Mouse (Mus musculus): ENCODE results near the gene Fut8. TPM values are rescaled to one million over a fixed set of nuclear protein-coding genes. Genes with fewer than 3 reads are reported as not detected.

Fut8 gene
- polyA plus RNA-seq, 1 experiment from 2014 or later = 35.5 TPM

GRCm38 (mm10) chr12:77421667-77422393, 183.9 kb downstream of the Fut8 start:
- Histone ChIP-seq H3K4me2 (replicated peaks; ENCODE audit: low read depth, low read length) (no peak overlapping the region), H3K4me1 (ENCODE audit: control insufficient read depth, insufficient read depth, low read length) (no peaks in the 10 kb centered on the region), H3K9ac (replicated peaks; ENCODE audit: low read depth, low read length) (no peak overlapping the region), H3K36me3 (ENCODE audit: control insufficient read depth, insufficient read depth, low read length) (no peaks in the 10 kb centered on the region), H3K4me3 (ENCODE audit: low read depth, low read length) (no peak overlapping the region), H3K27ac (ENCODE audit: low read length) (no peak overlapping the region), H3K27me3 (ENCODE audit: control insufficient read depth, insufficient read depth, low read length) (no peaks in the 10 kb centered on the region), H3K9me3 (ENCODE audit: control insufficient read depth, low read depth, low read length) (no peaks in the 10 kb centered on the region)
- no peak for ATAC-seq (ENCODE audit: insufficient number of reproducible peaks, insufficient read depth, low FRiP score, low read depth)
- 82% methylated on average over 6 of the region's 6 CpGs for WGBS

- H3K4me2 ChIP-seq (replicated peaks; ENCODE audit: low read depth, low read length) = no peak overlapping the region
- 80% methylated on average over 3 of the region's 3 CpGs for WGBS
- no peak for ATAC-seq (ENCODE audit: insufficient number of reproducible peaks, insufficient read depth, low FRiP score, low read depth)
- no peak overlapping the region for H3K27ac ChIP-seq (ENCODE audit: low read length)
- no peaks in the 10 kb centered on the region for H3K9me3 ChIP-seq (ENCODE audit: control insufficient read depth, low read depth, low read length)
- H3K4me3 ChIP-seq (ENCODE audit: low read depth, low read length) = no peak overlapping the region
- no peaks in the 10 kb centered on the region for H3K4me1 ChIP-seq (ENCODE audit: control insufficient read depth, insufficient read depth, low read length)
- H3K9ac ChIP-seq (replicated peaks; ENCODE audit: low read depth, low read length) = no peak overlapping the region
- H3K27me3 ChIP-seq (ENCODE audit: control insufficient read depth, insufficient read depth, low read length) = no peaks in the 10 kb centered on the region
- no peaks in the 10 kb centered on the region for H3K36me3 ChIP-seq (ENCODE audit: control insufficient read depth, insufficient read depth, low read length)
Measured at GRCm38 (mm10) chr12:77426093-77426492, 188.2 kb downstream of the Fut8 start.

- H3K27me3 ChIP-seq (ENCODE audit: control insufficient read depth, insufficient read depth, low read length) = no peaks in the 10 kb centered on the region
- no peak overlapping the region for H3K9ac ChIP-seq (replicated peaks; ENCODE audit: low read depth, low read length)
- no peak overlapping the region for H3K27ac ChIP-seq (ENCODE audit: low read length)
- no peaks in the 10 kb centered on the region for H3K9me3 ChIP-seq (ENCODE audit: control insufficient read depth, low read depth, low read length)
- ATAC-seq (ENCODE audit: insufficient number of reproducible peaks, insufficient read depth, low FRiP score, low read depth) = no peak
- no peaks in the 10 kb centered on the region for H3K4me1 ChIP-seq (ENCODE audit: control insufficient read depth, insufficient read depth, low read length)
- 56% methylated on average over 1 of the region's 1 CpGs for WGBS
- H3K4me2 ChIP-seq (replicated peaks; ENCODE audit: low read depth, low read length) = no peak overlapping the region
- no peaks in the 10 kb centered on the region for H3K36me3 ChIP-seq (ENCODE audit: control insufficient read depth, insufficient read depth, low read length)
- no peak overlapping the region for H3K4me3 ChIP-seq (ENCODE audit: low read depth, low read length)
Measured at GRCm38 (mm10) chr12:77428165-77428564, 190.2 kb downstream of the Fut8 start.

GRCm38 (mm10) chr12:77429381-77429780, 191.5 kb downstream of the Fut8 start:
- no peak overlapping the region for H3K4me3 ChIP-seq (ENCODE audit: low read depth, low read length)
- H3K36me3 ChIP-seq (ENCODE audit: control insufficient read depth, insufficient read depth, low read length) = no peaks in the 10 kb centered on the region
- H3K27ac ChIP-seq (ENCODE audit: low read length) = no peak overlapping the region
- no peak overlapping the region for H3K9ac ChIP-seq (replicated peaks; ENCODE audit: low read depth, low read length)
- no peaks in the 10 kb centered on the region for H3K9me3 ChIP-seq (ENCODE audit: control insufficient read depth, low read depth, low read length)
- no peak overlapping the region for H3K4me2 ChIP-seq (replicated peaks; ENCODE audit: low read depth, low read length)
- no peaks in the 10 kb centered on the region for H3K4me1 ChIP-seq (ENCODE audit: control insufficient read depth, insufficient read depth, low read length)
- no peak for ATAC-seq (ENCODE audit: insufficient number of reproducible peaks, insufficient read depth, low FRiP score, low read depth)
- H3K27me3 ChIP-seq (ENCODE audit: control insufficient read depth, insufficient read depth, low read length) = no peaks in the 10 kb centered on the region

GRCm38 (mm10) chr12:77436733-77437132, 198.8 kb downstream of the Fut8 start:
- Histone ChIP-seq H3K27me3 (ENCODE audit: control insufficient read depth, insufficient read depth, low read length) (no peaks in the 10 kb centered on the region), H3K36me3 (ENCODE audit: control insufficient read depth, insufficient read depth, low read length) (no peaks in the 10 kb centered on the region), H3K9me3 (ENCODE audit: control insufficient read depth, low read depth, low read length) (no peaks in the 10 kb centered on the region), H3K4me3 (ENCODE audit: low read depth, low read length) (no peak overlapping the region), H3K4me1 (ENCODE audit: control insufficient read depth, insufficient read depth, low read length) (no peaks in the 10 kb centered on the region), H3K4me2 (replicated peaks; ENCODE audit: low read depth, low read length) (no peak overlapping the region), H3K27ac (ENCODE audit: low read length) (no peak overlapping the region), H3K9ac (replicated peaks; ENCODE audit: low read depth, low read length) (no peak overlapping the region)
- no peak for ATAC-seq (ENCODE audit: insufficient number of reproducible peaks, insufficient read depth, low FRiP score, low read depth)
- WGBS = 78% methylated on average over 2 of the region's 2 CpGs

- H3K36me3 ChIP-seq (ENCODE audit: control insufficient read depth, insufficient read depth, low read length) = no peaks in the 10 kb centered on the region
- 38% methylated on average over 2 of the region's 2 CpGs for WGBS
- H3K4me3 ChIP-seq (ENCODE audit: low read depth, low read length) = no peak overlapping the region
- no peak for ATAC-seq (ENCODE audit: insufficient number of reproducible peaks, insufficient read depth, low FRiP score, low read depth)
- no peaks in the 10 kb centered on the region for H3K4me1 ChIP-seq (ENCODE audit: control insufficient read depth, insufficient read depth, low read length)
- H3K4me2 ChIP-seq (replicated peaks; ENCODE audit: low read depth, low read length) = no peak overlapping the region
- H3K9ac ChIP-seq (replicated peaks; ENCODE audit: low read depth, low read length) = no peak overlapping the region
- no peaks in the 10 kb centered on the region for H3K27me3 ChIP-seq (ENCODE audit: control insufficient read depth, insufficient read depth, low read length)
- H3K9me3 ChIP-seq (ENCODE audit: control insufficient read depth, low read depth, low read length) = no peaks in the 10 kb centered on the region
- H3K27ac ChIP-seq (ENCODE audit: low read length) = no peak overlapping the region
Measured at GRCm38 (mm10) chr12:77450816-77451215, 212.9 kb downstream of the Fut8 start.

- H3K27me3 ChIP-seq (ENCODE audit: control insufficient read depth, insufficient read depth, low read length) = no peaks in the 10 kb centered on the region
- no peak for ATAC-seq (ENCODE audit: insufficient number of reproducible peaks, insufficient read depth, low FRiP score, low read depth)
- no peaks in the 10 kb centered on the region for H3K4me1 ChIP-seq (ENCODE audit: control insufficient read depth, insufficient read depth, low read length)
- H3K9ac ChIP-seq (replicated peaks; ENCODE audit: low read depth, low read length) = no peak overlapping the region
- no peak overlapping the region for H3K4me3 ChIP-seq (ENCODE audit: low read depth, low read length)
- H3K9me3 ChIP-seq (ENCODE audit: control insufficient read depth, low read depth, low read length) = no peaks in the 10 kb centered on the region
- no peak overlapping the region for H3K27ac ChIP-seq (ENCODE audit: low read length)
- 100% methylated on average over 1 of the region's 1 CpGs for WGBS
- no peaks in the 10 kb centered on the region for H3K36me3 ChIP-seq (ENCODE audit: control insufficient read depth, insufficient read depth, low read length)
- H3K4me2 ChIP-seq (replicated peaks; ENCODE audit: low read depth, low read length) = no peak overlapping the region
Measured at GRCm38 (mm10) chr12:77466178-77466577, 228.3 kb downstream of the Fut8 start.

GRCm38 (mm10) chr12:77479931-77480330, 242.0 kb downstream of the Fut8 start:
- no peak for ATAC-seq (ENCODE audit: insufficient number of reproducible peaks, insufficient read depth, low FRiP score, low read depth)
- Histone ChIP-seq H3K4me3 (ENCODE audit: low read depth, low read length) (no peak overlapping the region), H3K4me1 (ENCODE audit: control insufficient read depth, insufficient read depth, low read length) (no peaks in the 10 kb centered on the region), H3K4me2 (replicated peaks; ENCODE audit: low read depth, low read length) (no peak overlapping the region), H3K36me3 (ENCODE audit: control insufficient read depth, insufficient read depth, low read length) (no peaks in the 10 kb centered on the region), H3K27ac (ENCODE audit: low read length) (no peak overlapping the region), H3K9ac (replicated peaks; ENCODE audit: low read depth, low read length) (no peak overlapping the region), H3K9me3 (ENCODE audit: control insufficient read depth, low read depth, low read length) (no peaks in the 10 kb centered on the region), H3K27me3 (ENCODE audit: control insufficient read depth, insufficient read depth, low read length) (no peaks in the 10 kb centered on the region)
- 83% methylated on average over 2 of the region's 2 CpGs for WGBS

GRCm38 (mm10) chr12:77481153-77481552, 243.2 kb downstream of the Fut8 start:
- H3K27me3 ChIP-seq (ENCODE audit: control insufficient read depth, insufficient read depth, low read length) = no peaks in the 10 kb centered on the region
- H3K4me2 ChIP-seq (replicated peaks; ENCODE audit: low read depth, low read length) = no peak overlapping the region
- H3K36me3 ChIP-seq (ENCODE audit: control insufficient read depth, insufficient read depth, low read length) = no peaks in the 10 kb centered on the region
- H3K9ac ChIP-seq (replicated peaks; ENCODE audit: low read depth, low read length) = no peak overlapping the region
- 86% methylated on average over 1 of the region's 1 CpGs for WGBS
- H3K4me1 ChIP-seq (ENCODE audit: control insufficient read depth, insufficient read depth, low read length) = no peaks in the 10 kb centered on the region
- no peaks in the 10 kb centered on the region for H3K9me3 ChIP-seq (ENCODE audit: control insufficient read depth, low read depth, low read length)
- H3K4me3 ChIP-seq (ENCODE audit: low read depth, low read length) = no peak overlapping the region
- ATAC-seq (ENCODE audit: insufficient number of reproducible peaks, insufficient read depth, low FRiP score, low read depth) = no peak
- H3K27ac ChIP-seq (ENCODE audit: low read length) = no peak overlapping the region
